Mouse (Mus musculus) midbrain, postnatal 0 days (tissue): ENCODE measurements at regions not wholly inside any gene's neighbourhood (a gene's known extent, or its start where the extent isn't known, plus 50 kb on each side); places are given as distances from the start of the nearest gene placed in this dataset.
A peak's percentile ranks its signal among the peaks of the same experiment; 100 is the strongest.

Experiments
- ATAC-seq: fragments of 200-750 bp; cut with Nextera tagmentation; 2 replicates; pipeline ENCODE4 v1.8.0; 2017; ENCODE audit warnings: moderate number of reproducible peaks, mild to moderate bottlenecking, moderate TSS enrichment, moderate library complexity; ENCODE audit not compliant: low FRiP score
- DNase-seq: peaks from one replicate; pipeline ENCODE4 v3.0.0-alpha.2; 2015; ENCODE audit warnings: low spot score
- H3K27ac ChIP-seq: fragments of 300-500 bp; sonication (generic); 2 replicates; pipeline ENCODE4 v1.5.1; 2014; ENCODE audit warnings: low read depth, mild to moderate bottlenecking, low read length, mixed read lengths
- H3K27me3 ChIP-seq: fragments of 300-500 bp; sonication (generic); 2 replicates; pipeline ENCODE4 v1.6.1; 2014; ENCODE audit warnings: low read length, control low read depth, mixed read lengths; ENCODE audit not compliant: insufficient read depth
- H3K36me3 ChIP-seq: fragments of 300-500 bp; sonication (generic); 2 replicates; pipeline ENCODE4 v1.6.1; 2014; ENCODE audit warnings: low read length, control low read depth, mixed read lengths; ENCODE audit not compliant: insufficient read depth
- H3K4me1 ChIP-seq: fragments of 300-500 bp; sonication (generic); 2 replicates; pipeline ENCODE4 v1.6.1; 2014; ENCODE audit warnings: mild to moderate bottlenecking, control low read depth, antibody characterized with exemption, low read length, mixed read lengths; ENCODE audit not compliant: insufficient read depth
- H3K4me2 ChIP-seq: fragments of 300-500 bp; sonication (generic); 2 replicates; pipeline ENCODE4 v1.6.1; 2014; ENCODE audit warnings: low read depth, mild to moderate bottlenecking, low read length, mixed read lengths; ENCODE audit not compliant: poor library complexity, severe bottlenecking
- H3K4me3 ChIP-seq: fragments of 300-500 bp; sonication (generic); 2 replicates; pipeline ENCODE4 v1.5.1; 2014; ENCODE audit warnings: low read depth, mild to moderate bottlenecking, low read length, moderate library complexity
- H3K9ac ChIP-seq: fragments of 300-500 bp; sonication (generic); replicated peaks from 2 replicates; pipeline ENCODE4 v1.6.1; 2014; ENCODE audit warnings: mild to moderate bottlenecking, low read length, moderate library complexity, mixed read lengths; ENCODE audit not compliant: poor library complexity, severe bottlenecking
- H3K9me3 ChIP-seq: fragments of 300-500 bp; sonication (generic); 2 replicates; pipeline ENCODE4 v1.6.1; 2016; ENCODE audit warnings: low read length, control low read depth
- CTCF ChIP-seq: IDR thresholded peaks from 2 replicates; pipeline ENCODE4 v1.5.1; 2016; ENCODE audit warnings: antibody characterized with exemption, mild to moderate bottlenecking
- WGBS: fragments of 180-500 bp; shearing (Covaris S2); extraction: QIAGEN DNeasy Blood & Tissue Kit; methylation state at CpG from one replicate; pipeline ENCODE4 v1.1.7; 2014; 5-methylcytosine and 5-hydroxymethylcytosine counted together

DNA sequence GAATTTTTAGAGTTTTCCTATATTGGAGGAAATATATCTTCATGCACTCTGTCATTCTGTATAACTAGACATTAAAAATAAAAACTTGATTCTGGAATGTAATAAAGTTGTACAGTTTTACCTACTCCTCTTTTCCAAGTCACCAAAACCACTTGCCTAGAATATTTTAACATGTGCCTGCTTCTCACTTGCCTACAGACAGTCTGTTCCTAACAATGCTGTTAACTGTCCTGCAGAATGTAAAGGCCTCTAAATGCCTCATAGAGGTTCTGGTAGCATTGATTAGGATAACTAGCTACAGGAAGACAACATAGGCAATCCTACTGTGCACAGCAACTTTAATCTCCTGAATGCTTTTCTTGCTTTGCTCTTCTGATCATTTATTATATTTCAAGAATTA, 614.9 kb upstream of the Pcdh7 start:
- H3K36me3 ChIP-seq: no peaks in the 10 kb centered on the region
- no peak overlapping the region for H3K27ac ChIP-seq
- no peak overlapping the region for H3K4me2 ChIP-seq
- ATAC-seq (no peak), DNase-seq (no peak)
- TF ChIP-seq CTCF: no peak
- no peaks in the 10 kb centered on the region for H3K4me1 ChIP-seq
- no peaks in the 10 kb centered on the region for H3K27me3 ChIP-seq
- no peak overlapping the region for H3K9ac ChIP-seq
- no peak overlapping the region for H3K4me3 ChIP-seq
- H3K9me3 ChIP-seq: no peaks in the 10 kb centered on the region

DNA sequence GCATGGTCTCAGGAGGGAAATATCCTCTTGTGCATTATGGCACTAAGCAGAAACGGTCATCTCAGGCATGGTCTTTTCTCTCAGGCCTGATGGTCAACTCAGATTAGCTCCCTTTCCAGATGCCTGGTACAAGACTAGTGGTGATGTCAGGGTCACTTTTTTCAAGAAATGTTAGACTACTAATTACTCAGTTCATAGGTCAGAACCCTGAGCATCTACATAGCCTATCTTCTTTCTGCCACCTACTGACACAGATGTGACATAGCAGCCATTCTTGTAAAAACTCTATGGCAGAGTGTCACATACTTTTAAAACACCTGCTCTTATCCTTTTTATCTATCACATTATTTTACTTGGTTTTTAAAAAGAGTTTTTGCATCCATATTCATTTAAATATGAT, 589.3 kb upstream of the Pcdh7 start:
- WGBS: 70% methylated on average over 1 of the region's 1 CpGs
- no peak for ATAC-seq

More for the DNA sequence above, 589.3 kb upstream of the Pcdh7 start:
- Histone ChIP-seq H3K27ac (no peak overlapping the region), H3K36me3 (no peaks in the 10 kb centered on the region), H3K4me2 (no peak overlapping the region), H3K4me1 (no peaks in the 10 kb centered on the region), H3K9me3 (no peaks in the 10 kb centered on the region), H3K27me3 (no peaks in the 10 kb centered on the region), H3K9ac (no peak overlapping the region), H3K4me3 (no peak overlapping the region)
- TF ChIP-seq CTCF: peak; percentile 30; the same call in 1 of the 2 replicates
- DNase-seq: no peak
